Comparison of ENCODE assay signal across 9 mouse cellular contexts in the genomic region with DNA sequence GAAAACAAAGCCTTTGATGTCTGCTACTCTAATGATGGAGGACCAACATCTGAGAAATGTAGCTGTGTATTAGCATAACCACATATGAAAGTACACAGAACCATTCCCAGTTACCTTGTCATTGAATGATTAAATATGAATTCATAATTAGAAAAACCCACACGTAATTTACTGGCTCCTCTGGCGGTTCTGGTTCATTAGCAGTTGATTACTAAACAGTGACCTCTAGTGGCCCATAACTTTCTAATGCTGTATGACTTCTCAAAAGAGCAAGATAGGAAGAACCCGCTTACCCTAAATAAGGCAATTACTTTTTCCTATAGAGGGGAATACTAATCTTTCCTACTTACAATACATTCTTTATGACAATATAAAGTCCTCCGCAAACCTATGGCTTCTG.
DNase-seq lines count a peak whose midpoint lies in the region; ATAC-seq and TF ChIP-seq lines count a peak whose summit lies in the region.
"Had no signal": no experiment of that assay in that cellular context is flagged by ENCODE, and none has a peak within 500 bp of the region (broad histone marks: within the 10 kb centered on the region; RNA-seq: fewer than 3 reads in every experiment).

No protein-coding gene starts in this region.

- H3K27ac ChIP-seq in heart, postnatal 0 days (ENCODE audit: low read depth): no peak overlapping the region
- H3K27ac ChIP-seq in heart, embryonic 10.5 days: no peak overlapping the region
- H3K27ac ChIP-seq in midbrain, postnatal 0 days (ENCODE audit: low read depth, low read length): no peak overlapping the region
- H3K27ac ChIP-seq in midbrain, embryonic 10.5 days (replicated peaks): no peak overlapping the region

- H3K9me3 ChIP-seq in heart, postnatal 0 days (replicated peaks; ENCODE audit: control insufficient read depth, low read length): no peaks in the 10 kb centered on the region
- H3K9me3 ChIP-seq in heart, embryonic 10.5 days: no peaks in the 10 kb centered on the region
- no peaks in the 10 kb centered on the region for H3K9me3 ChIP-seq in midbrain, postnatal 0 days (ENCODE audit: low read length)
- H3K9me3 ChIP-seq in midbrain, embryonic 10.5 days (replicated peaks): no peaks in the 10 kb centered on the region

- peak; percentile 54 for DNase-seq in heart, postnatal 0 days (ENCODE audit: low spot score)
- DNase-seq in heart, embryonic 10.5 days (ENCODE audit: low spot score): no peak
- DNase-seq in midbrain, postnatal 0 days (ENCODE audit: low spot score): peak; percentile 81
- DNase-seq in midbrain, embryonic 10.5 days (ENCODE audit: low spot score): no peak
- peak; percentile 12 for DNase-seq in telencephalon, adult 2 months (ENCODE audit: low read depth, low spot score)
- DNase-seq in gastrocnemius, postnatal 36 days: no peak
- no peak for DNase-seq in urinary bladder, adult 18-20 months (ENCODE audit: low spot score in 2 of 2)
- DNase-seq: kidney, adult 18-20 months had no signal

- TF ChIP-seq EP300 in heart, postnatal 0 days (IDR thresholded peaks at IDR 0.05; ENCODE audit: low read depth): no peak

- ATAC-seq in heart, postnatal 0 days (ENCODE audit: insufficient read depth, low read depth): no peak
- no peak for ATAC-seq in midbrain, postnatal 0 days (ENCODE audit: low FRiP score)
- ATAC-seq in common myeloid progenitor, adult 5-6 weeks (replicated peaks; ENCODE audit: low read depth, poor library complexity, severe bottlenecking): 0 out of 2 replicates have a peak, but pooled peaks have one; percentile 73

- no peak overlapping the region for H3K4me2 ChIP-seq in heart, postnatal 0 days (ENCODE audit: low read depth, low read length)
- no peak overlapping the region for H3K4me2 ChIP-seq in midbrain, postnatal 0 days (ENCODE audit: low read depth, low read length, poor library complexity, severe bottlenecking)

- no peak overlapping the region for H3K9ac ChIP-seq in heart, postnatal 0 days (replicated peaks; ENCODE audit: low read depth, low read length)
- no peak overlapping the region for H3K9ac ChIP-seq in midbrain, postnatal 0 days (replicated peaks; ENCODE audit: low read length, poor library complexity, severe bottlenecking)

- 24% methylated on average over 4 of the region's 4 CpGs for WGBS in heart, postnatal 0 days
- 35% methylated on average over 4 of the region's 4 CpGs for WGBS in heart, embryonic 10.5 days
- whole genome bisulfite sequencing in midbrain, postnatal 0 days: 23% methylated on average over 4 of the region's 4 CpGs
- WGBS in midbrain, embryonic 10.5 days: 37% methylated on average over 4 of the region's 4 CpGs

- no peaks in the 10 kb centered on the region for H3K27me3 ChIP-seq in heart, postnatal 0 days (ENCODE audit: control insufficient read depth, insufficient read depth, low read length)
- no peaks in the 10 kb centered on the region for H3K27me3 ChIP-seq in heart, embryonic 10.5 days (ENCODE audit: insufficient read depth, poor library complexity, severe bottlenecking)
- no peaks in the 10 kb centered on the region for H3K27me3 ChIP-seq in midbrain, postnatal 0 days (ENCODE audit: insufficient read depth, low read length)
- no peaks in the 10 kb centered on the region for H3K27me3 ChIP-seq in midbrain, embryonic 10.5 days (ENCODE audit: low read depth, poor library complexity, severe bottlenecking)

- no peaks in the 10 kb centered on the region for H3K36me3 ChIP-seq in heart, postnatal 0 days (replicated peaks; ENCODE audit: control insufficient read depth, insufficient read depth, low read length)
- peaks cover 5% of the 10 kb centered on the region; the same call in 1 of the 2 replicates for H3K36me3 ChIP-seq in heart, embryonic 10.5 days
- H3K36me3 ChIP-seq in midbrain, postnatal 0 days (ENCODE audit: insufficient read depth, low read length): no peaks in the 10 kb centered on the region
- 0 out of 2 replicates have a peak, but pooled peaks cover 2% of the 10 kb centered on the region for H3K36me3 ChIP-seq in midbrain, embryonic 10.5 days

- no peak overlapping the region for H3K4me3 ChIP-seq in heart, postnatal 0 days (ENCODE audit: low read depth, low read length)
- H3K4me3 ChIP-seq in heart, embryonic 10.5 days: no peak overlapping the region
- no peak overlapping the region for H3K4me3 ChIP-seq in midbrain, postnatal 0 days (ENCODE audit: low read depth, low read length)
- H3K4me3 ChIP-seq in midbrain, embryonic 10.5 days: no peak overlapping the region

- 0 out of 2 replicates have a peak, but pooled peaks cover 7% of the 10 kb centered on the region for H3K4me1 ChIP-seq in heart, postnatal 0 days (ENCODE audit: control insufficient read depth, insufficient read depth)
- no peaks in the 10 kb centered on the region for H3K4me1 ChIP-seq in heart, embryonic 10.5 days
- H3K4me1 ChIP-seq in midbrain, postnatal 0 days (ENCODE audit: insufficient read depth, low read length): no peaks in the 10 kb centered on the region
- H3K4me1 ChIP-seq in midbrain, embryonic 10.5 days: no peaks in the 10 kb centered on the region

- peak; percentile 58 for TF ChIP-seq CTCF in heart, postnatal 0 days (IDR thresholded peaks at IDR 0.05; ENCODE audit: low read depth)
- TF ChIP-seq CTCF in midbrain, postnatal 0 days (IDR thresholded peaks at IDR 0.05): peak; percentile 79

- intact Hi-C loops in gastrocnemius, postnatal 36 days (cut with DNase I): loop anchor here (5.0 kb wide), 2 partner anchors 270 to 305 kb away; no protein-coding TSS in a partner anchor

Comparison
In these comparisons a context has a peak if more than half of its experiments do, and no peak if none do; other contexts are left out.
1. DNase-seq: peak in heart, postnatal 0 days (single experiment), midbrain, postnatal 0 days (single experiment) and telencephalon, adult 2 months (single experiment); none in heart, embryonic 10.5 days (single experiment), midbrain, embryonic 10.5 days (single experiment), gastrocnemius, postnatal 36 days (0 of 2) and urinary bladder, adult 18-20 months (0 of 2).